Mouse (Mus musculus) embryonic fibroblast, embryonic 13.5 days (primary cell): ENCODE measurements around the gene Syce3.

ENCODE experiments used
- CTCF ChIP-seq: IDR thresholded peaks from 2 replicates; pipeline ENCODE4 v1.5.1; 2011; ENCODE audit warnings: mild to moderate bottlenecking, control low read depth, low read length, moderate library complexity, borderline replicate concordance; ENCODE audit not compliant: insufficient read depth
- POLR2A ChIP-seq: IDR thresholded peaks from 2 replicates; pipeline ENCODE4 v1.6.1; 2011; ENCODE audit warnings: low read depth, mild to moderate bottlenecking, control low read depth, low read length, moderate library complexity

GRCm38 (mm10) chr15:89341678-89342077 is 68.6 kb downstream of the Syce3 start:
- TF ChIP-seq POLR2A = no peak
- no peak for TF ChIP-seq CTCF
